Mouse (Mus musculus): ENCODE measurements at regions not wholly inside any gene's neighbourhood (a gene's known extent, or its start where the extent isn't known, plus 50 kb on each side); places are given as distances from the start of the nearest gene placed in this dataset.
"Not testable (repeated sequence)": the region's sequence is repeated elsewhere in the genome, so short reads cannot be mapped to it uniquely, and the experiment has no call there.

GRCm38 (mm10) chr1:184222326-184222725, 188.2 kb upstream of the 1700056E22Rik start:
- H3K4me1 ChIP-seq (ENCODE audit: control insufficient read depth, insufficient read depth, low read length) = no peaks in the 10 kb centered on the region
- no peaks in the 10 kb centered on the region for H3K27me3 ChIP-seq (ENCODE audit: control insufficient read depth, insufficient read depth, low read length)
- H3K36me3 ChIP-seq (replicated peaks; ENCODE audit: control insufficient read depth, insufficient read depth, low read depth, low read length) = no peaks in the 10 kb centered on the region
- 72% methylated on average over 2 of the region's 2 CpGs for WGBS
- H3K27ac ChIP-seq (replicated peaks; ENCODE audit: low read depth, low read length) = no peak overlapping the region
- ATAC-seq (replicated peaks; ENCODE audit: insufficient number of reproducible peaks, low FRiP score, low TSS enrichment, low read depth) = no peak
- no peak for DNase-seq (ENCODE audit: low spot score)
- no peak overlapping the region for H3K9ac ChIP-seq (replicated peaks; ENCODE audit: low read length)
- H3K4me2 ChIP-seq (ENCODE audit: low read depth, low read length) = no peak overlapping the region
- H3K4me3 ChIP-seq (ENCODE audit: low read depth, low read length) = no peak overlapping the region
- no peaks in the 10 kb centered on the region for H3K9me3 ChIP-seq (replicated peaks; ENCODE audit: control insufficient read depth, low read length)

GRCm38 (mm10) chr1:184221792-184222191, 187.7 kb upstream of the 1700056E22Rik start:
- Histone ChIP-seq H3K9me3 (replicated peaks; ENCODE audit: control insufficient read depth, low read length) (no peaks in the 10 kb centered on the region), H3K27ac (replicated peaks; ENCODE audit: low read depth, low read length) (no peak overlapping the region), H3K4me2 (ENCODE audit: low read depth, low read length) (no peak overlapping the region), H3K9ac (replicated peaks; ENCODE audit: low read length) (no peak overlapping the region), H3K4me3 (ENCODE audit: low read depth, low read length) (no peak overlapping the region), H3K4me1 (ENCODE audit: control insufficient read depth, insufficient read depth, low read length) (no peaks in the 10 kb centered on the region), H3K27me3 (ENCODE audit: control insufficient read depth, insufficient read depth, low read length) (no peaks in the 10 kb centered on the region), H3K36me3 (replicated peaks; ENCODE audit: control insufficient read depth, insufficient read depth, low read depth, low read length) (no peaks in the 10 kb centered on the region)
- WGBS = 61% methylated on average over 3 of the region's 3 CpGs
- no peak for ATAC-seq (replicated peaks; ENCODE audit: insufficient number of reproducible peaks, low FRiP score, low TSS enrichment, low read depth)
- DNase-seq (ENCODE audit: low spot score) = no peak

- no peak overlapping the region for H3K27ac ChIP-seq (replicated peaks; ENCODE audit: low read depth, low read length)
- no peak overlapping the region for H3K9ac ChIP-seq (replicated peaks; ENCODE audit: low read length)
- no peak overlapping the region for H3K4me2 ChIP-seq (ENCODE audit: low read depth, low read length)
- H3K9me3 ChIP-seq (replicated peaks; ENCODE audit: control insufficient read depth, low read length) = no peaks in the 10 kb centered on the region
- H3K27me3 ChIP-seq (ENCODE audit: control insufficient read depth, insufficient read depth, low read length) = no peaks in the 10 kb centered on the region
- H3K36me3 ChIP-seq (replicated peaks; ENCODE audit: control insufficient read depth, insufficient read depth, low read depth, low read length) = no peaks in the 10 kb centered on the region
- H3K4me1 ChIP-seq (ENCODE audit: control insufficient read depth, insufficient read depth, low read length) = no peaks in the 10 kb centered on the region
- DNase-seq (ENCODE audit: low spot score) = no peak
- ATAC-seq (replicated peaks; ENCODE audit: insufficient number of reproducible peaks, low FRiP score, low TSS enrichment, low read depth) = no peak
- 86% methylated on average over 4 of the region's 4 CpGs for WGBS
- H3K4me3 ChIP-seq (ENCODE audit: low read depth, low read length) = no peak overlapping the region
Measured at GRCm38 (mm10) chr1:184197272-184197671, 163.2 kb upstream of the 1700056E22Rik start.

- ATAC-seq (replicated peaks; ENCODE audit: insufficient number of reproducible peaks, low FRiP score, low TSS enrichment, low read depth) = no peak
- H3K4me3 ChIP-seq (ENCODE audit: low read depth, low read length) = no peak overlapping the region
- WGBS = 79% methylated on average over 3 of the region's 3 CpGs
Measured at GRCm38 (mm10) chr1:184191325-184191724, 157.2 kb upstream of the 1700056E22Rik start.

GRCm38 (mm10) chr1:184187582-184187981, 153.5 kb upstream of the 1700056E22Rik start:
- Histone ChIP-seq H3K27ac (replicated peaks; ENCODE audit: low read depth, low read length) (no peak overlapping the region), H3K36me3 (replicated peaks; ENCODE audit: control insufficient read depth, insufficient read depth, low read depth, low read length) (no peaks in the 10 kb centered on the region), H3K9ac (replicated peaks; ENCODE audit: low read length) (no peak overlapping the region), H3K4me2 (ENCODE audit: low read depth, low read length) (no peak overlapping the region), H3K4me3 (ENCODE audit: low read depth, low read length) (no peak overlapping the region), H3K27me3 (ENCODE audit: control insufficient read depth, insufficient read depth, low read length) (no peaks in the 10 kb centered on the region), H3K4me1 (ENCODE audit: control insufficient read depth, insufficient read depth, low read length) (no peaks in the 10 kb centered on the region), H3K9me3 (replicated peaks; ENCODE audit: control insufficient read depth, low read length) (no peaks in the 10 kb centered on the region)
- ATAC-seq (replicated peaks; ENCODE audit: insufficient number of reproducible peaks, low FRiP score, low TSS enrichment, low read depth) (no peak), DNase-seq (ENCODE audit: low spot score) (no peak)

More at GRCm38 (mm10) chr1:184191325-184191724, 157.2 kb upstream of the 1700056E22Rik start:
- H3K9ac ChIP-seq (replicated peaks; ENCODE audit: low read length) = no peak overlapping the region
- H3K4me2 ChIP-seq (ENCODE audit: low read depth, low read length) = no peak overlapping the region
- no peaks in the 10 kb centered on the region for H3K9me3 ChIP-seq (replicated peaks; ENCODE audit: control insufficient read depth, low read length)
- no peaks in the 10 kb centered on the region for H3K4me1 ChIP-seq (ENCODE audit: control insufficient read depth, insufficient read depth, low read length)
- H3K27ac ChIP-seq (replicated peaks; ENCODE audit: low read depth, low read length) = no peak overlapping the region
- H3K36me3 ChIP-seq (replicated peaks; ENCODE audit: control insufficient read depth, insufficient read depth, low read depth, low read length) = no peaks in the 10 kb centered on the region
- no peak for DNase-seq (ENCODE audit: low spot score)
- H3K27me3 ChIP-seq (ENCODE audit: control insufficient read depth, insufficient read depth, low read length) = no peaks in the 10 kb centered on the region

- no peak for ATAC-seq (replicated peaks; ENCODE audit: insufficient number of reproducible peaks, low FRiP score, low TSS enrichment, low read depth)
- no peak overlapping the region for H3K4me3 ChIP-seq (ENCODE audit: low read depth, low read length)
- H3K9me3 ChIP-seq (replicated peaks; ENCODE audit: control insufficient read depth, low read length) = no peaks in the 10 kb centered on the region
- 90% methylated on average over 4 of the region's 4 CpGs for WGBS
- DNase-seq (ENCODE audit: low spot score) = no peak
- no peak overlapping the region for H3K27ac ChIP-seq (replicated peaks; ENCODE audit: low read depth, low read length)
- no peaks in the 10 kb centered on the region for H3K36me3 ChIP-seq (replicated peaks; ENCODE audit: control insufficient read depth, insufficient read depth, low read depth, low read length)
- no peak overlapping the region for H3K9ac ChIP-seq (replicated peaks; ENCODE audit: low read length)
- H3K4me2 ChIP-seq (ENCODE audit: low read depth, low read length) = no peak overlapping the region
- no peaks in the 10 kb centered on the region for H3K27me3 ChIP-seq (ENCODE audit: control insufficient read depth, insufficient read depth, low read length)
- H3K4me1 ChIP-seq (ENCODE audit: control insufficient read depth, insufficient read depth, low read length) = no peaks in the 10 kb centered on the region
Measured at GRCm38 (mm10) chr1:184182163-184182562, 148.1 kb upstream of the 1700056E22Rik start.

- WGBS = 85% methylated on average over 1 of the region's 1 CpGs
- H3K27ac ChIP-seq (replicated peaks; ENCODE audit: low read depth, low read length); H3K36me3 ChIP-seq (replicated peaks; ENCODE audit: control insufficient read depth, insufficient read depth, low read depth, low read length); H3K4me2 ChIP-seq (ENCODE audit: low read depth, low read length); H3K27me3 ChIP-seq (ENCODE audit: control insufficient read depth, insufficient read depth, low read length); H3K4me1 ChIP-seq (ENCODE audit: control insufficient read depth, insufficient read depth, low read length); DNase-seq (ENCODE audit: low spot score); H3K9ac ChIP-seq (replicated peaks; ENCODE audit: low read length); H3K9me3 ChIP-seq (replicated peaks; ENCODE audit: control insufficient read depth, low read length); ATAC-seq (replicated peaks; ENCODE audit: insufficient number of reproducible peaks, low FRiP score, low TSS enrichment, low read depth); H3K4me3 ChIP-seq (ENCODE audit: low read depth, low read length): not testable (repeated sequence)
Measured at GRCm38 (mm10) chr1:184174416-184174815, 140.3 kb upstream of the 1700056E22Rik start.

GRCm38 (mm10) chr1:184173739-184174138, 139.6 kb upstream of the 1700056E22Rik start:
- Histone ChIP-seq H3K4me2 (ENCODE audit: low read depth, low read length) (no peak overlapping the region), H3K9me3 (replicated peaks; ENCODE audit: control insufficient read depth, low read length) (no peaks in the 10 kb centered on the region), H3K9ac (replicated peaks; ENCODE audit: low read length) (no peak overlapping the region), H3K27ac (replicated peaks; ENCODE audit: low read depth, low read length) (no peak overlapping the region), H3K4me1 (ENCODE audit: control insufficient read depth, insufficient read depth, low read length) (no peaks in the 10 kb centered on the region), H3K4me3 (ENCODE audit: low read depth, low read length) (no peak overlapping the region), H3K27me3 (ENCODE audit: control insufficient read depth, insufficient read depth, low read length) (no peaks in the 10 kb centered on the region), H3K36me3 (replicated peaks; ENCODE audit: control insufficient read depth, insufficient read depth, low read depth, low read length) (no peaks in the 10 kb centered on the region)
- WGBS = 77% methylated on average over 6 of the region's 6 CpGs
- ATAC-seq (replicated peaks; ENCODE audit: insufficient number of reproducible peaks, low FRiP score, low TSS enrichment, low read depth) (no peak), DNase-seq (ENCODE audit: low spot score) (no peak)
